Mouse (Mus musculus): ENCODE results near the gene Txk.

DNA sequence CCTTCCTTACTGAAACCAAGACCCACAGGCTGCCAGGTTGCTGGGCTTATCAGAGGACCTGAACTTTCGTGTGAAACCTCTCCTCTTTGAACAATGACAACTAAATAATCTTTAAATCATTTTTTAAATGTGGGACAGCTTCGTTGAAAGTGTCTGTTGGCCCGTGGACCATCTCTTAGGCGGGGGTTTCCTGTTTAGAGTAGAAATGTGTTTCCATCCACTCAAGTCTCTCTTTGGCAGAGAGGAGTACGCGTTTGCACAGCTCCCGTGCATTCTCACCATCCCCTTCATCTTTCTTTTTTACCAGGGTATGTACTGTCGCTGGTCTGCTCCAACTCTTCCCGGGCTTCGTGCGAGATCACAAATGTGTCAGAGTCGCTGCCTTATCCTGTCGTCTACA is 94.2 kb downstream of the Txk start:
- no peak for TF ChIP-seq CTCF (IDR thresholded peaks at IDR 0.05; ENCODE audit: low read depth, low read length)
- no peak for TF ChIP-seq GATA1 (IDR thresholded peaks at IDR 0.05; ENCODE audit: borderline replicate concordance, low read length)
- TF ChIP-seq POLR2AphosphoS5 (IDR thresholded peaks at IDR 0.05; ENCODE audit: insufficient replicate concordance, low read depth, low read length), result no peak

All from G1E (cell line).